Mouse (Mus musculus): ENCODE data around the gene Nf2. TPM values are rescaled to one million over a fixed set of nuclear protein-coding genes. Genes with fewer than 3 reads are reported as not detected.
A peak's percentile ranks its signal among the peaks of the same experiment; 100 is the strongest.

Gene Nf2
- 100 to 1,000 TPM; 187 to 188 TPM for total RNA-seq (2021)
- long read RNA-seq, full-length matches to known transcripts: 14 of 93 reads
- long read RNA-seq, partial matches to known transcripts: 15 of 93 reads
- long read RNA-seq, other reads (novel, unspliced or antisense): 64 of 93 reads

- peak; percentile 97 for DNase-seq (ENCODE audit: low spot score in 2 of 2)
Measured at GRCm38 (mm10) chr11:4849258-4849943, at the start of gene Nf2. Gene Nf2 (minus strand): TSS chr11:4849536.

GRCm38 (mm10) chr11:4894848-4895816 is 45.8 kb upstream of the Nf2 start, which contains the start of gene Thoc5:
Gene Thoc5 (plus strand): TSS chr11:4895320.
- peak; percentile 78 to 82 for DNase-seq (ENCODE audit: low spot score in 2 of 2)

GRCm38 (mm10) chr11:4886987-4887386 is 37.7 kb upstream of the Nf2 start:
- DNase-seq (ENCODE audit: low spot score in 2 of 2): no peak

GRCm38 (mm10) chr11:4885385-4885903 is 36.1 kb upstream of the Nf2 start:
- peak; percentile 48 to 51 for DNase-seq (ENCODE audit: low spot score in 2 of 2)

- DNase-seq (ENCODE audit: low spot score in 2 of 2): peak in 1 of 2 experiments; percentile 14
Measured at GRCm38 (mm10) chr11:4882892-4883627, 33.7 kb upstream of the Nf2 start.

- no peak for DNase-seq (ENCODE audit: low spot score in 2 of 2)
Measured at GRCm38 (mm10) chr11:4881087-4881486, 31.8 kb upstream of the Nf2 start.

- DNase-seq (ENCODE audit: low spot score in 2 of 2): no peak
Measured at GRCm38 (mm10) chr11:4874551-4874950, 25.2 kb upstream of the Nf2 start.

GRCm38 (mm10) chr11:4873755-4874475 is 24.6 kb upstream of the Nf2 start, which contains the start of gene Nipsnap1:
Gene Nipsnap1 (plus strand): TSS chr11:4873951.
- peak; percentile 76 to 83 for DNase-seq (ENCODE audit: low spot score in 2 of 2)

GRCm38 (mm10) chr11:4865645-4866251 is 16.4 kb upstream of the Nf2 start:
- DNase-seq (ENCODE audit: low spot score in 2 of 2): peak; percentile 78 to 79

GRCm38 (mm10) chr11:4862730-4863129 is 13.4 kb upstream of the Nf2 start:
- DNase-seq (ENCODE audit: low spot score in 2 of 2): no peak

GRCm38 (mm10) chr11:4861816-4862604 is 12.7 kb upstream of the Nf2 start:
- DNase-seq (ENCODE audit: low spot score in 2 of 2): no peak

- no peak for DNase-seq (ENCODE audit: low spot score in 2 of 2)
Measured at GRCm38 (mm10) chr11:4860986-4861385, 11.7 kb upstream of the Nf2 start.

GRCm38 (mm10) chr11:4858416-4858815 is 9.1 kb upstream of the Nf2 start:
- DNase-seq (ENCODE audit: low spot score in 2 of 2): no peak

- no peak for DNase-seq (ENCODE audit: low spot score in 2 of 2)
Measured at GRCm38 (mm10) chr11:4854181-4854580, 4.8 kb upstream of the Nf2 start.

- no peak for DNase-seq (ENCODE audit: low spot score in 2 of 2)
Measured at GRCm38 (mm10) chr11:4853021-4853420, 3.7 kb upstream of the Nf2 start.

- DNase-seq (ENCODE audit: low spot score in 2 of 2): no peak
Measured at GRCm38 (mm10) chr11:4850404-4850803, 1.1 kb upstream of the Nf2 start.

GRCm38 (mm10) chr11:4848483-4849248 is 670 bp downstream of the Nf2 start:
- peak; percentile 45 to 54 for DNase-seq (ENCODE audit: low spot score in 2 of 2)

GRCm38 (mm10) chr11:4840942-4841526 is 8.3 kb downstream of the Nf2 start:
- DNase-seq (ENCODE audit: low spot score in 2 of 2): no peak
